Mouse (Mus musculus): ENCODE data around the gene Usp10. TPM values are rescaled to one million over a fixed set of nuclear protein-coding genes. Genes with fewer than 3 reads are reported as not detected.

The Usp10 gene
- 7.6 and 8.3 TPM in 2 replicates for polyA plus RNA-seq (2012)

GRCm38 (mm10) chr8:119909944-119910546 lies at the start of gene Usp10:
Gene Usp10, plus strand, starts transcription at chr8:119910360.
- Histone ChIP-seq H3K9me3 (ENCODE audit: control insufficient read depth, low read length) (no peaks in the 10 kb centered on the region), H3K36me3 (ENCODE audit: control insufficient read depth) (peaks cover 26% of the 10 kb centered on the region), H3K27me3 (ENCODE audit: control insufficient read depth) (peaks cover 5% of the 10 kb centered on the region), H3K4me3 (replicated peaks) (peak within 1 kb of the TSS; percentile 99), H3K4me1 (ENCODE audit: control insufficient read depth) (peaks cover 68% of the 10 kb centered on the region)
- TF ChIP-seq TAL1 (IDR thresholded peaks at IDR 0.05; ENCODE audit: low read length) (no peak), GATA1 (IDR thresholded peaks at IDR 0.05; ENCODE audit: low read length) (no peak)

GRCm38 (mm10) chr8:119861706-119862389 lies 48.3 kb upstream of the Usp10 start, which contains the start of gene Klhl36:
Gene Klhl36, plus strand, starts transcription at chr8:119862266.
- H3K36me3 ChIP-seq (ENCODE audit: control insufficient read depth) = no peaks in the 10 kb centered on the region
- H3K27me3 ChIP-seq (ENCODE audit: control insufficient read depth) = peaks cover 10% of the 10 kb centered on the region
- peak within 1 kb of the TSS; percentile 68 for H3K4me3 ChIP-seq (replicated peaks)
- H3K4me1 ChIP-seq (ENCODE audit: control insufficient read depth) = peaks cover 19% of the 10 kb centered on the region
- H3K9me3 ChIP-seq (ENCODE audit: control insufficient read depth, low read length) = no peaks in the 10 kb centered on the region
- TF ChIP-seq GATA1 (IDR thresholded peaks at IDR 0.05; ENCODE audit: low read length) (no peak), TAL1 (IDR thresholded peaks at IDR 0.05; ENCODE audit: low read length) (no peak)

- H3K4me1 ChIP-seq (ENCODE audit: control insufficient read depth) = peaks cover 19% of the 10 kb centered on the region
- H3K27me3 ChIP-seq (ENCODE audit: control insufficient read depth) = peaks cover 10% of the 10 kb centered on the region
- H3K9me3 ChIP-seq (ENCODE audit: control insufficient read depth, low read length) = no peaks in the 10 kb centered on the region
- TF ChIP-seq GATA1 (IDR thresholded peaks at IDR 0.05; ENCODE audit: low read length) (no peak), TAL1 (IDR thresholded peaks at IDR 0.05; ENCODE audit: low read length) (no peak)
- peak overlapping the region; percentile 68 for H3K4me3 ChIP-seq (replicated peaks)
- H3K36me3 ChIP-seq (ENCODE audit: control insufficient read depth) = no peaks in the 10 kb centered on the region
Observed at GRCm38 (mm10) chr8:119862390-119862734, 47.8 kb upstream of the Usp10 start.

GRCm38 (mm10) chr8:119862749-119863148 lies 47.4 kb upstream of the Usp10 start:
- H3K36me3 ChIP-seq (ENCODE audit: control insufficient read depth) = no peaks in the 10 kb centered on the region
- TF ChIP-seq GATA1 (IDR thresholded peaks at IDR 0.05; ENCODE audit: low read length) = no peak
- no peak for TF ChIP-seq TAL1 (IDR thresholded peaks at IDR 0.05; ENCODE audit: low read length)
- H3K4me1 ChIP-seq (ENCODE audit: control insufficient read depth) = peaks cover 19% of the 10 kb centered on the region
- H3K27me3 ChIP-seq (ENCODE audit: control insufficient read depth) = peaks cover 10% of the 10 kb centered on the region
- no peaks in the 10 kb centered on the region for H3K9me3 ChIP-seq (ENCODE audit: control insufficient read depth, low read length)
- H3K4me3 ChIP-seq (replicated peaks) = peak overlapping the region; percentile 68

- peaks cover 9% of the 10 kb centered on the region for H3K4me1 ChIP-seq (ENCODE audit: control insufficient read depth)
- TF ChIP-seq GATA1 (IDR thresholded peaks at IDR 0.05; ENCODE audit: low read length) (no peak), TAL1 (IDR thresholded peaks at IDR 0.05; ENCODE audit: low read length) (no peak)
- H3K4me3 ChIP-seq (replicated peaks) = no peak overlapping the region
- H3K27me3 ChIP-seq (ENCODE audit: control insufficient read depth) = no peaks in the 10 kb centered on the region
- H3K9me3 ChIP-seq (ENCODE audit: control insufficient read depth, low read length) = peaks cover 15% of the 10 kb centered on the region
- H3K36me3 ChIP-seq (ENCODE audit: control insufficient read depth) = peaks cover 22% of the 10 kb centered on the region
Observed at GRCm38 (mm10) chr8:119869616-119870015, 40.5 kb upstream of the Usp10 start.

- TF ChIP-seq TAL1 (IDR thresholded peaks at IDR 0.05; ENCODE audit: low read length) (no peak), GATA1 (IDR thresholded peaks at IDR 0.05; ENCODE audit: low read length) (no peak)
- H3K27me3 ChIP-seq (ENCODE audit: control insufficient read depth) = no peaks in the 10 kb centered on the region
- peaks cover 15% of the 10 kb centered on the region for H3K9me3 ChIP-seq (ENCODE audit: control insufficient read depth, low read length)
- no peak overlapping the region for H3K4me3 ChIP-seq (replicated peaks)
- peaks cover 11% of the 10 kb centered on the region for H3K4me1 ChIP-seq (ENCODE audit: control insufficient read depth)
- peaks cover 22% of the 10 kb centered on the region for H3K36me3 ChIP-seq (ENCODE audit: control insufficient read depth)
Observed at GRCm38 (mm10) chr8:119873181-119873580, 37.0 kb upstream of the Usp10 start.

- H3K4me3 ChIP-seq (replicated peaks) = no peak overlapping the region
- H3K27me3 ChIP-seq (ENCODE audit: control insufficient read depth) = peaks cover 3% of the 10 kb centered on the region; the same call in 1 of the 2 replicates
- TF ChIP-seq TAL1 (IDR thresholded peaks at IDR 0.05; ENCODE audit: low read length) (no peak), GATA1 (IDR thresholded peaks at IDR 0.05; ENCODE audit: low read length) (no peak)
- H3K9me3 ChIP-seq (ENCODE audit: control insufficient read depth, low read length) = no peaks in the 10 kb centered on the region
- H3K4me1 ChIP-seq (ENCODE audit: control insufficient read depth) = peaks cover 5% of the 10 kb centered on the region
- H3K36me3 ChIP-seq (ENCODE audit: control insufficient read depth) = no peaks in the 10 kb centered on the region; the same call in 1 of the 2 replicates
Observed at GRCm38 (mm10) chr8:119881301-119881700, 28.9 kb upstream of the Usp10 start.

- Histone ChIP-seq H3K36me3 (ENCODE audit: control insufficient read depth) (no peaks in the 10 kb centered on the region), H3K4me3 (replicated peaks) (no peak overlapping the region), H3K9me3 (ENCODE audit: control insufficient read depth, low read length) (no peaks in the 10 kb centered on the region), H3K4me1 (ENCODE audit: control insufficient read depth) (peaks cover 3% of the 10 kb centered on the region), H3K27me3 (ENCODE audit: control insufficient read depth) (peaks cover 3% of the 10 kb centered on the region; the same call in 1 of the 2 replicates)
- TF ChIP-seq GATA1 (IDR thresholded peaks at IDR 0.05; ENCODE audit: low read length) (no peak), TAL1 (IDR thresholded peaks at IDR 0.05; ENCODE audit: low read length) (no peak)
Observed at GRCm38 (mm10) chr8:119881917-119882316, 28.2 kb upstream of the Usp10 start.

- Histone ChIP-seq H3K9me3 (ENCODE audit: control insufficient read depth, low read length) (no peaks in the 10 kb centered on the region), H3K27me3 (ENCODE audit: control insufficient read depth) (peaks cover 11% of the 10 kb centered on the region), H3K4me3 (replicated peaks) (no peak overlapping the region), H3K36me3 (ENCODE audit: control insufficient read depth) (no peaks in the 10 kb centered on the region), H3K4me1 (ENCODE audit: control insufficient read depth) (peaks cover 3% of the 10 kb centered on the region)
- TF ChIP-seq GATA1 (IDR thresholded peaks at IDR 0.05; ENCODE audit: low read length) = no peak
Observed at GRCm38 (mm10) chr8:119883281-119883680, 26.9 kb upstream of the Usp10 start.
